Mouse (Mus musculus): ENCODE measurements at regions not wholly inside any gene's neighbourhood (a gene's known extent, or its start where the extent isn't known, plus 50 kb on each side); places are given as distances from the start of the nearest gene placed in this dataset.

GRCm38 (mm10) chr14:99674399-99674798 lies 375.9 kb downstream of the Klf5 start:
- in situ Hi-C loops (cut with MboI; ENCODE audit: low sequenced_read_pairs in 2 of 2, unreplicated experiment in 2 of 2), result no loop called here

DNA sequence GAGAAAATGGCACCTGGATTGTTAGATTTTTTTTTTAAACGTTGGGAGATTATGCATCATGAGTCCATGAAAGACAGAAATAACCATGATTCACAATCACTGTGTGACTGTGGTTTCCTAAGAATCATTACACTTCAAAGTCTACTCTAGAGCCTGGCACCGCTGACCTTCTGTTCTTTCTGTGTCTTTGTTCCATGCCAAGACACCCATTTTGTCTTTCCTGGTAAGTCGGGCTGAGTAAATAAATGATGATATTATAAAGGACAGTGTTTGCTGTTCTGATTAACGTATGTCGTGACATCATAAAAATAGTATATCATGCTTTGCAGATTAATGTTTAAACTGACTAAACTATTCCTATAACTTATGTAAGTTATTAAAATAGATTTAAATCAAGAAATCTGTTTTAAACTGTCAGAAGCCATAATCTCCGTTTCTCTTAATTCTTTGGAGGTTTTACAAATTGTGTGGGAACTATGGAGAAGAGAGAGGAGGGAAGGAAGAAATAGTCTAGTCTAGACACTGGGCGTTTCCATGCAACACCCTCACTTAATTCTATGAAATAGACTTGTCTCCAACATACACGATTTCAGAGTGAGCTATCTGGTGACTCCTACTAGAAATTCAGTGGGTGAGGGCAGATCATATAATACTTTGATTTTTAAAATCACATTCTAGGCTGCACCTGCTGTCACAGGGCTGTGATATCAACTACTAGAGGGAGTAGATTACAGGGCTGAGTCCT lies 388.7 kb downstream of the Klf5 start:
- Histone ChIP-seq H3K4me1 (ENCODE audit: control insufficient read depth in 2 of 2, insufficient read depth in 2 of 2, low read length in 2 of 2, poor library complexity in 1 of 2) (no peaks in the 10 kb centered on the region), H3K27ac (ENCODE audit: insufficient read depth, low read depth, low read length, poor library complexity, severe bottlenecking) (no peak overlapping the region), H3K9ac (ENCODE audit: insufficient read depth, low read depth, low read length, poor library complexity, severe bottlenecking) (no peak overlapping the region), H3K4me3 (ENCODE audit: insufficient read depth in 1 of 2, low read depth in 1 of 2, low read length in 2 of 2, poor library complexity in 1 of 2, severe bottlenecking in 1 of 2) (no peak overlapping the region), H3K36me3 (ENCODE audit: control insufficient read depth, insufficient read depth, low read length, poor library complexity, severe bottlenecking) (no peaks in the 10 kb centered on the region), H3K9me3 (ENCODE audit: control insufficient read depth, insufficient read depth, low read depth, low read length) (no peaks in the 10 kb centered on the region)
- TF ChIP-seq ZC3H11A (IDR thresholded peaks at IDR 0.05; ENCODE audit: borderline replicate concordance, low read depth, low read length) (no peak), ZNF384 (IDR thresholded peaks at IDR 0.05; ENCODE audit: low read depth, low read length) (no peak), CHD2 (IDR thresholded peaks at IDR 0.05; ENCODE audit: low read depth, low read length) (no peak), MAFK (IDR thresholded peaks at IDR 0.05; ENCODE audit: insufficient read depth, low read depth, low read length) (no peak), HCFC1 (IDR thresholded peaks at IDR 0.05; ENCODE audit: borderline replicate concordance, insufficient read depth, low read length) (no peak)
- in situ Hi-C loops (cut with MboI; ENCODE audit: low sequenced_read_pairs in 2 of 2, unreplicated experiment in 2 of 2), result no loop called here
- DNase-seq (ENCODE audit: low read depth, low spot score), result no peak

More at GRCm38 (mm10) chr14:99674399-99674798, 375.9 kb downstream of the Klf5 start:
- Histone ChIP-seq H3K36me3 (ENCODE audit: control insufficient read depth, insufficient read depth, low read length, poor library complexity, severe bottlenecking) (no peaks in the 10 kb centered on the region), H3K9me3 (ENCODE audit: control insufficient read depth, insufficient read depth, low read depth, low read length) (no peaks in the 10 kb centered on the region), H3K4me1 (ENCODE audit: control insufficient read depth in 2 of 2, insufficient read depth in 2 of 2, low read length in 2 of 2, poor library complexity in 1 of 2) (no peaks in the 10 kb centered on the region), H3K27ac (ENCODE audit: insufficient read depth, low read depth, low read length, poor library complexity, severe bottlenecking) (no peak overlapping the region), H3K4me3 (ENCODE audit: insufficient read depth in 1 of 2, low read depth in 1 of 2, low read length in 2 of 2, poor library complexity in 1 of 2, severe bottlenecking in 1 of 2) (no peak overlapping the region), H3K9ac (ENCODE audit: insufficient read depth, low read depth, low read length, poor library complexity, severe bottlenecking) (no peak overlapping the region)
- TF ChIP-seq MAFK (IDR thresholded peaks at IDR 0.05; ENCODE audit: insufficient read depth, low read depth, low read length), result no peak
- TF ChIP-seq HCFC1 (IDR thresholded peaks at IDR 0.05; ENCODE audit: borderline replicate concordance, insufficient read depth, low read length), result no peak
- no peak for TF ChIP-seq CHD2 (IDR thresholded peaks at IDR 0.05; ENCODE audit: low read depth, low read length)
- no peak for TF ChIP-seq ZC3H11A (IDR thresholded peaks at IDR 0.05; ENCODE audit: borderline replicate concordance, low read depth, low read length)
- no peak for TF ChIP-seq ZNF384 (IDR thresholded peaks at IDR 0.05; ENCODE audit: low read depth, low read length)
- DNase-seq (ENCODE audit: low read depth, low spot score), result no peak

- Histone ChIP-seq H3K27ac (ENCODE audit: insufficient read depth, low read depth, low read length, poor library complexity, severe bottlenecking) (no peak overlapping the region), H3K9ac (ENCODE audit: insufficient read depth, low read depth, low read length, poor library complexity, severe bottlenecking) (no peak overlapping the region), H3K4me3 (ENCODE audit: insufficient read depth in 1 of 2, low read depth in 1 of 2, low read length in 2 of 2, poor library complexity in 1 of 2, severe bottlenecking in 1 of 2) (no peak overlapping the region), H3K9me3 (ENCODE audit: control insufficient read depth, insufficient read depth, low read depth, low read length) (no peaks in the 10 kb centered on the region), H3K4me1 (ENCODE audit: control insufficient read depth in 2 of 2, insufficient read depth in 2 of 2, low read length in 2 of 2, poor library complexity in 1 of 2) (no peaks in the 10 kb centered on the region), H3K36me3 (ENCODE audit: control insufficient read depth, insufficient read depth, low read length, poor library complexity, severe bottlenecking) (no peaks in the 10 kb centered on the region)
- in situ Hi-C loops (cut with MboI; ENCODE audit: low sequenced_read_pairs in 2 of 2, unreplicated experiment in 2 of 2), result no loop called here
- TF ChIP-seq CHD2 (IDR thresholded peaks at IDR 0.05; ENCODE audit: low read depth, low read length) (no peak), ZC3H11A (IDR thresholded peaks at IDR 0.05; ENCODE audit: borderline replicate concordance, low read depth, low read length) (no peak), HCFC1 (IDR thresholded peaks at IDR 0.05; ENCODE audit: borderline replicate concordance, insufficient read depth, low read length) (no peak), MAFK (IDR thresholded peaks at IDR 0.05; ENCODE audit: insufficient read depth, low read depth, low read length) (no peak), ZNF384 (IDR thresholded peaks at IDR 0.05; ENCODE audit: low read depth, low read length) (no peak)
- no peak for DNase-seq (ENCODE audit: low read depth, low spot score)
Measured at GRCm38 (mm10) chr14:99688415-99688814, 389.9 kb downstream of the Klf5 start.

- no peaks in the 10 kb centered on the region for H3K4me1 ChIP-seq (ENCODE audit: control insufficient read depth in 2 of 2, insufficient read depth in 2 of 2, low read length in 2 of 2, poor library complexity in 1 of 2)
- TF ChIP-seq ZNF384 (IDR thresholded peaks at IDR 0.05; ENCODE audit: low read depth, low read length), result no peak
- TF ChIP-seq ZC3H11A (IDR thresholded peaks at IDR 0.05; ENCODE audit: borderline replicate concordance, low read depth, low read length), result peak; percentile 21; the same call in 1 of the 2 replicates
- no peak overlapping the region for H3K27ac ChIP-seq (ENCODE audit: insufficient read depth, low read depth, low read length, poor library complexity, severe bottlenecking)
- H3K9me3 ChIP-seq (ENCODE audit: control insufficient read depth, insufficient read depth, low read depth, low read length), result no peaks in the 10 kb centered on the region
- in situ Hi-C loops (cut with MboI; ENCODE audit: low sequenced_read_pairs in 2 of 2, unreplicated experiment in 2 of 2), result no loop called here
- H3K36me3 ChIP-seq (ENCODE audit: control insufficient read depth, insufficient read depth, low read length, poor library complexity, severe bottlenecking), result no peaks in the 10 kb centered on the region
- peak; percentile 28 for DNase-seq (ENCODE audit: low read depth, low spot score)
- H3K9ac ChIP-seq (ENCODE audit: insufficient read depth, low read depth, low read length, poor library complexity, severe bottlenecking), result no peak overlapping the region
- H3K4me3 ChIP-seq (ENCODE audit: insufficient read depth in 1 of 2, low read depth in 1 of 2, low read length in 2 of 2, poor library complexity in 1 of 2, severe bottlenecking in 1 of 2), result no peak overlapping the region
Measured at GRCm38 (mm10) chr14:99696301-99696700, 397.8 kb downstream of the Klf5 start.

Data from ES-E14 (cell line).